Mouse (Mus musculus) lung, postnatal 0 days (tissue): Measurements from ENCODE around the gene Palld. TPM values are rescaled to one million over a fixed set of nuclear protein-coding genes. Genes with fewer than 3 reads are reported as not detected.
A peak's percentile ranks its signal among the peaks of the same experiment; 100 is the strongest.

Source experiments
- ATAC-seq: fragments of 200-750 bp; cut with Nextera tagmentation; 2 replicates; pipeline ENCODE4 v1.8.0; 2017; ENCODE audit warnings: moderate library complexity
- DNase-seq: peaks from one replicate; pipeline ENCODE4 v3.0.0-alpha.2; 2016; ENCODE audit warnings: low spot score
- H3K27ac ChIP-seq: fragments of 300-500 bp; sonication (generic); 2 replicates; pipeline ENCODE4 v1.5.1; 2014; ENCODE audit warnings: antibody characterized with exemption, mild to moderate bottlenecking, low read length, mixed read lengths
- H3K27me3 ChIP-seq: fragments of 300-500 bp; sonication (generic); replicated peaks from 2 replicates; pipeline ENCODE4 v1.6.1; 2014; ENCODE audit warnings: low read length, mixed read lengths; ENCODE audit not compliant: insufficient read depth
- H3K36me3 ChIP-seq: fragments of 300-500 bp; sonication (generic); 2 replicates; pipeline ENCODE4 v1.6.1; 2014; ENCODE audit warnings: low read length, mixed read lengths; ENCODE audit not compliant: insufficient read depth
- H3K4me1 ChIP-seq: fragments of 300-500 bp; sonication (generic); 2 replicates; pipeline ENCODE4 v1.6.1; 2014; ENCODE audit warnings: antibody characterized with exemption, low read depth, low read length, mixed read lengths; ENCODE audit not compliant: insufficient read depth
- H3K4me2 ChIP-seq: fragments of 300-500 bp; sonication (generic); replicated peaks from 2 replicates; pipeline ENCODE4 v1.6.1; 2014; ENCODE audit warnings: low read depth, mild to moderate bottlenecking, low read length, moderate library complexity, mixed read lengths
- H3K4me3 ChIP-seq: fragments of 300-500 bp; sonication (generic); 2 replicates; pipeline ENCODE4 v1.5.1; 2014; ENCODE audit warnings: low read depth, low read length
- H3K9ac ChIP-seq: fragments of 300-500 bp; sonication (generic); replicated peaks from 2 replicates; pipeline ENCODE4 v1.6.1; 2014; ENCODE audit warnings: low read depth, mild to moderate bottlenecking
- H3K9me3 ChIP-seq: fragments of 300-500 bp; sonication (generic); 2 replicates; pipeline ENCODE4 v1.6.1; 2016; ENCODE audit warnings: low read length, mixed read lengths
- CTCF ChIP-seq: IDR thresholded peaks from 2 replicates; pipeline ENCODE4 v1.5.1; 2016; ENCODE audit warnings: antibody characterized with exemption, mild to moderate bottlenecking
- EP300 ChIP-seq: IDR thresholded peaks from 2 replicates; pipeline ENCODE4 v1.6.1; 2016; ENCODE audit warnings: antibody characterized with exemption, mild to moderate bottlenecking, control low read depth
- WGBS: fragments of 180-500 bp; shearing (Covaris S2); extraction: QIAGEN DNeasy Blood & Tissue Kit; methylation state at CpG from one replicate; pipeline ENCODE4 v1.1.7; 2014; 5-methylcytosine and 5-hydroxymethylcytosine counted together
- polyA plus RNA-seq: library from polyadenylated mRNA; unstranded; fragments of >200 nt; fragmentation: Nextera tagmentation; extraction: Ambion mirVana; gene quantifications from 2 replicates; pipeline ENCODE4 v1.2.1, GENCODE M21; 2015

The Palld gene
- polyA plus RNA-seq, 1 experiment from 2014 or later = 130 TPM

GRCm38 (mm10) chr8:61621300-61621699 lies 281.2 kb downstream of the Palld start:
- H3K4me2 ChIP-seq = no peak overlapping the region
- TF ChIP-seq EP300 (no peak), CTCF (no peak)
- no peak overlapping the region for H3K27ac ChIP-seq
- H3K36me3 ChIP-seq = no peaks in the 10 kb centered on the region
- no peaks in the 10 kb centered on the region for H3K4me1 ChIP-seq
- WGBS = 71% methylated on average over 3 of the region's 3 CpGs
- no peaks in the 10 kb centered on the region for H3K9me3 ChIP-seq
- ATAC-seq = no peak
- no peak overlapping the region for H3K9ac ChIP-seq
- DNase-seq = no peak
- H3K4me3 ChIP-seq = no peak overlapping the region
- H3K27me3 ChIP-seq = no peaks in the 10 kb centered on the region

GRCm38 (mm10) chr8:61617651-61618050 lies 284.8 kb downstream of the Palld start:
- H3K4me2 ChIP-seq = no peak overlapping the region
- H3K4me1 ChIP-seq = no peaks in the 10 kb centered on the region
- H3K36me3 ChIP-seq = no peaks in the 10 kb centered on the region
- no peak overlapping the region for H3K9ac ChIP-seq
- no peak for TF ChIP-seq EP300
- TF ChIP-seq CTCF = no peak
- H3K27ac ChIP-seq = no peak overlapping the region
- no peaks in the 10 kb centered on the region for H3K27me3 ChIP-seq
- no peaks in the 10 kb centered on the region for H3K9me3 ChIP-seq
- H3K4me3 ChIP-seq = no peak overlapping the region
- 54% methylated on average over 2 of the region's 2 CpGs for WGBS
- ATAC-seq (no peak), DNase-seq (no peak)

DNA sequence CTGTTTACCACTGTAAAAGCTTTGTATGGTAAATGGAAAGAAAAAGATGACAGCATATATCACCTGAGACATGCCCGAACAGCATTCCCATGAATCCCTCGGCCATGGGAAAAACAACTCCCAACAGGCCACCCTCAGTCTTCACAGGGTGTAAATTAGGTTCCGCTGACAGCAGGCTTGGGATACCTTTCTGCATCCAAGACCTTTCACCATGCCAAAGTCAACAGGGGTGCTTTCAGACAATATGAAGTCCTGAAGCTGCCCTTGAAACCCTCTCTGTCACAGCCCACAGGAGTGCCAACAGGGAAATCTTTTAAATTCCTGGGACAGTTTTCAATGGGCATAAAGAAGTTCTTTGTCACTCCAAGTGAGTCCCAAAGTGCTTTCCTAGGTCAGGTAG lies 285.4 kb downstream of the Palld start:
- WGBS = 88% methylated on average over 3 of the region's 3 CpGs
- H3K9me3 ChIP-seq = no peaks in the 10 kb centered on the region
- no peak overlapping the region for H3K9ac ChIP-seq
- no peak for TF ChIP-seq CTCF
- no peak for TF ChIP-seq EP300
- DNase-seq (no peak), ATAC-seq (no peak)
- no peaks in the 10 kb centered on the region for H3K4me1 ChIP-seq
- H3K4me2 ChIP-seq = no peak overlapping the region
- H3K36me3 ChIP-seq = no peaks in the 10 kb centered on the region
- no peak overlapping the region for H3K4me3 ChIP-seq
- H3K27ac ChIP-seq = no peak overlapping the region
- H3K27me3 ChIP-seq = no peaks in the 10 kb centered on the region

- Histone ChIP-seq H3K27me3 (no peaks in the 10 kb centered on the region), H3K4me1 (no peaks in the 10 kb centered on the region), H3K4me3 (no peak overlapping the region), H3K27ac (no peak overlapping the region), H3K9me3 (no peaks in the 10 kb centered on the region), H3K4me2 (no peak overlapping the region), H3K36me3 (no peaks in the 10 kb centered on the region), H3K9ac (no peak overlapping the region)
- 42% methylated on average over 9 of the region's 9 CpGs for WGBS
- DNase-seq = peak; percentile 52
- peak; percentile 66 for TF ChIP-seq EP300
- no peak for TF ChIP-seq CTCF
- peak; percentile 75 for ATAC-seq
Measured at GRCm38 (mm10) chr8:61615711-61616697, 286.5 kb downstream of the Palld start.

DNA sequence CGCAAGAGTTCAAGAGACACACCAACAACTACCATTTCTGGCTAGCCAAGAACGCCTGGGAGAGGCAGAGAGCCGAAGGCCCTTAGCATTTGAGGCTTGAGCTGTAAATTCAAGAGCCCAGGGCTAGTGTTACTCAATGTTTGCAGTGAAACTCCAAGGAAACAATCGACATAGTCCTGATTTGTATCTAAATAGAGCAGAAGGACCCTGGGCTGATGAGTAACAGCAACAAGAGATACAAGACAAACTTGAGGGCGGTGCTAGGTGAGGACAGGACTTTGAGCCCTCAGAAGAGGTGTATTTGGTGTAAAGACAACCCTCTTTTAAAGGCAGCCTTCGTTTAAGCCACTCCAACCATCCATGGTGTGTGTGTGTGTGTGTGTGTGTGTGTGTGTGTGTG lies 290.7 kb downstream of the Palld start:
- H3K9ac ChIP-seq = no peak overlapping the region
- H3K27ac ChIP-seq = no peak overlapping the region
- DNase-seq = no peak
- no peak overlapping the region for H3K4me3 ChIP-seq
- H3K9me3 ChIP-seq = no peaks in the 10 kb centered on the region
- TF ChIP-seq CTCF = no peak
- no peak for TF ChIP-seq EP300
- no peaks in the 10 kb centered on the region; the same call in 1 of the 2 replicates for H3K4me1 ChIP-seq
- 68% methylated on average over 6 of the region's 6 CpGs for WGBS
- no peak for ATAC-seq
- H3K36me3 ChIP-seq = no peaks in the 10 kb centered on the region
- H3K27me3 ChIP-seq = no peaks in the 10 kb centered on the region
- H3K4me2 ChIP-seq = no peak overlapping the region

GRCm38 (mm10) chr8:61611077-61611476 lies 291.4 kb downstream of the Palld start:
- no peak overlapping the region for H3K4me3 ChIP-seq
- DNase-seq (no peak), ATAC-seq (no peak)
- H3K36me3 ChIP-seq = no peaks in the 10 kb centered on the region
- H3K27ac ChIP-seq = peak overlapping the region; percentile 15; the same call in 1 of the 2 replicates
- H3K9ac ChIP-seq = no peak overlapping the region
- H3K27me3 ChIP-seq = no peaks in the 10 kb centered on the region
- TF ChIP-seq EP300 = no peak
- no peak overlapping the region for H3K4me2 ChIP-seq
- WGBS = 67% methylated on average over 7 of the region's 7 CpGs
- no peaks in the 10 kb centered on the region for H3K9me3 ChIP-seq
- no peaks in the 10 kb centered on the region; the same call in 1 of the 2 replicates for H3K4me1 ChIP-seq
